Mouse (Mus musculus) lung, postnatal 0 days (tissue): ENCODE measurements around the gene Rcan2.

ENCODE experiments used
- CTCF ChIP-seq: IDR thresholded peaks from 2 replicates; pipeline ENCODE4 v1.5.1; 2016; ENCODE audit warnings: antibody characterized with exemption, mild to moderate bottlenecking
- EP300 ChIP-seq: IDR thresholded peaks from 2 replicates; pipeline ENCODE4 v1.6.1; 2016; ENCODE audit warnings: antibody characterized with exemption, mild to moderate bottlenecking, control low read depth

DNA sequence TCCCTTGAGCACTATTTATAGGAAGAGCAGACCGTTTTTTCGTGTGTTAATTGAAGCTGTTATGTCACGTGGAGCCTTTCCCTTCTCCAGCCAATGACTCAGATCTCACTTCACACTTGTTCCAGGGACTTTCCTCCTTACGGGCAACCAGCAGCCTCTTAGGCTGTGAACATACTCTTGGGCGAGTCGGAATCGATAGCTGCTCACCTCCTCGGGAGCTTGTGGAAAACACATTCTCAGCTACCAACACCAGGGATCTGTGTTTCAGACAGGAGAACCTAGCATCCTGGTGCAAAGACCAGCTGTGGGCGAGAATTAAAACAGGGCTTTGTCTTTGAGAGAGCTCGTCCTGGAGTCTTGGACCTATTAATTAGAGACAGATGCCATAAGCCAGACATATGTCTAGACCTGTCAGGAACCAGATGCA lies 189.8 kb downstream of the Rcan2 start:
- no peak for TF ChIP-seq CTCF
- no peak for TF ChIP-seq EP300
